Mouse (Mus musculus): ENCODE results near the gene Sec16b.

Sec16b gene

DNA sequence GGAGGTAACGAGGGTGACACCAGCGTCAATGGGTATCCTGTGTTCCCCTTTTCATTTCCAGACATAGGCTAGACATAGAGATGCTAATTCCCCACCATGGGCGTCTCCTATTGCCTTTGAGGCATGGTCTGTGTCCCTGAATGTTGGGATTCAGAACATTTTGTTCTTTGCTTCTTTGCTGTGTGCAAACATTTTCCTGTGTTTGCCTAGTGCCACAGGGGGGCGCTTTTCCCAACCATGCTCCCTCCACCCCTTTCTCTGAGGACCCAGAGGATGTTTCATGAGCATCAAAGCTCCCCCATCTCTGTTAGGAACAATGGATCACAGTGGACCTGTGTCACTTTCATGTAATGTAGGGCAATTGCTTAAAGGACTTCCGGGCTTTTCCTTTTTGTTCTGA lies 51.6 kb downstream of the Sec16b start:
- no peak for DNase-seq (ENCODE audit: low read depth, low spot score)

DNA sequence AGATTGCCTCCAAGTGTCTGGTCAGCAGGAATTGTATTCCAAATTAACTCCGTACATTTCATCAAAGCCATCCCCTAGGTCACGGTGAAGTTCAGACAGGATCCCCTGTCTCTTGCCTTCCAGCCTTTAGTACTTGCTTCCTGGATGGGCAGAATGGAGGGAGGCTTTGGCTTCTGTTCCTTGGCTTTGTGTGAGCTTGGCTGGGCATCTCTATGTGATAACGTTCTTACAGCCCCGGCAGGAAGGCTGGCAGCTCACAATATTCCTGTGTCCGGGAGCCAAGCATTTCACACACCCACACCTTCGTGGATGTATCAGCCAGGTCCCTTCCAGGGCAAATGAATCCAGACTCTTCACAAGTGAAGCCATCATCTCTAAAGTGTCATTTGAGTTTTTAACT lies 53.5 kb downstream of the Sec16b start:
- no peak for DNase-seq (ENCODE audit: low read depth, low spot score)

DNA sequence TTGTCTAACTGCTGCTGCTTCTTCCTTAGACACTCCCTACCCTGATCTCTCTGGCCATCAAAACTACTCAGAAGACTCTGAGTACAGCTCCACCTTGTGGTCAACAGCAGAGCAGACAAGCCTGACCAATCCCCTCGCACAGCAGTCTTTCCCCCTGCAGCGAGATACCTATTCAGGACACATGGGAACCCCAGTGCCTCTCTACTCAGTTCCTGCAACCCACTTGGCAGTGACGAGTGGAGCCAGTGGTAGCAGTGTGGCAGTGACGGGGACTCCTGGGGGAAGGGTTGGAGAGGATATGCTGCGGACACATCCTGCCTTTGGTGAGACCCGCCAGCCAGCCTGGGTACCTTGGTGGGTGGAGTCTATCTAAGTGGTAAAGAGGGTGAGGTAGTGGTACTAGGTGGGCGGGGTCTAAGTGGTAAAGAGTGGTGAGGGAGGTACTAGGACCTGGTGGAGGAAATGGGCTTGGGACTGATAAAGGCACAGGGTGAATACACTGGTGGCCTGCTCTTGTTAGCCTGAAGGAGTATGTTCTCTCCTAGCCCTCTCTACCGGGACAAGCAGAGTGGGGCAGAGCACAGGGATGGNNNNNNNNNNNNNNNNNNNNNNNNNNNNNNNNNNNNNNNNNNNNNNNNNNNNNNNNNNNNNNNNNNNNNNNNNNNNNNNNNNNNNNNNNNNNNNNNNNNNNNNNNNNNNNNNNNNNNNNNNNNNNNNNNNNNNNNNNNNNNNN lies 54.3 kb downstream of the Sec16b start:
- DNase-seq (ENCODE audit: low read depth, low spot score): no peak

DNA sequence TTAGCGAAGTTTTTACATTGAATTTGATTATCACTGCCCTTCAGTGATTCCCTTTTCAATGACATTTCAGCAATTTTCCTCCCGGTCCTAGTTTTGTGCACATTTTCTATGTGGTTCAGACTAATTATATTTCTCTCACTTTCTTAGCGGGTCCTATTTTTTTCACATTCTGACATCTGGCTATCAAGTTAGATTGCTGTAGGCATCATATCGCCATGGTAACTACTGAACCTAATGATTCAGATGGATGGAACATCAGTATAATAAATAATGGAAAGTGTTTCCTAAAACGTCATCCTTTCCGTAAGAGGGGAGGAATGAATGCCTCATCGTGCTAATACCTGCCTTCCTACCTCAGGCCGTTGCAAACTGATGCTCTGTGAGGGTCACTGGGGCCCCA lies 61.3 kb downstream of the Sec16b start:
- no peak for DNase-seq (ENCODE audit: low read depth, low spot score)

DNA sequence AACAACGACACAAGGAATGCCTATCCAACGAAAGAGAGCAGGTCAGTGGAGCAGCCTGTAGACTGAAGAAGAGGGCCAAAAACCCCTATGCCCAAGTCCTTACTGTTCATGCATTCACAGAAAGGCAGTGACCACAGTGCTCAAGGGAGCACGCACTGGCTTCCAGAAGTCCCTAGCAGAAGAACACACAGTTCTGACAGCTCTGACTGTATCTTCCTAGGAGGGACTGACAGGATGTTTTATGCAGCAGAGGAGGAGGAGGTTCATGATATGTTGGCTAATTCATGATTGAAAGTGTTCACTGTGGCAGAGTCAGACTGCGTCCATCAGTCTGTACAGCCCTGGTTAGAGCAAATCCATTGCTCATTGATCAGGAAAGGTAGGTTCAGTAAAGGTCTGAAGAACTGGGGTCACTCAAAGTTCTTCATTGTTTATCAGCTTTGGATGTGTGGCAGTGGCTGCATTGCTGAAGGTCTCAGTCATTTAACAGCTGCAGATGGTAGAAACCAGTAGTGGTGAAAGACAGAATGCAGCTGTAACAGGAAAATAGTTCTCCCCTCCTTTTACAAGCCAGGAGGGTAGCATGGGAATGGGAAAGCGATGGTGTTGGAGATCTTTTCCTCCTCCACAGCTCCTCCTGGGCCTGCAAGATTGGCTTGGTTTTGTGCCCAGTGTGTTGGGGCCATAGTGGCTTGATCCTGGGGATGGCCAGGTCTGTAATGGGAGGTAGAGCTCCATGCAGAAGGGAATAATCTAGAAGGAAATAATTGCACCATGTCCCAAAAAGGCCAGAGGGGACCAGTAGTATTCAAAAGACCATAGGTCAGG lies 62.9 kb downstream of the Sec16b start:
- DNase-seq (ENCODE audit: low read depth, low spot score): no peak

DNA sequence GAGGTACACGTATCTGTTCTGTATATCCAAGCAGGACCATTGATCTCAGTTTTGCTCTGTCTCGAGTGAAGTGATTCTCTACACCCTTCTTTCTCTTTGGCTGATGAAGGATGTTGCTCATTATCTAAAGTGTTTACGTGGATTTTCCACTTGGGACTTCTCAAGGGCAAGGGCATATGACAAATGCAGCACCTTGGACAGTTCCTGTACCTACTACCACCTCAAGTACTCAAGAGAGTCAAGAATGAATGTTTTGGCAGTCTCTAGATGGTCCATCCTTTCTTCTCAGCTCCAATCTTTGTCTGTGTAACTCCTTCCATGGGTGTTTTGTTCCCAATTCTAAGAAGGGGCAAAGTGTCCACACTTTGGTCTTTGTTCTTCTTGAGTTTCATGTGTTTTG lies 68.8 kb downstream of the Sec16b start:
- no peak for DNase-seq (ENCODE audit: low read depth, low spot score)

DNA sequence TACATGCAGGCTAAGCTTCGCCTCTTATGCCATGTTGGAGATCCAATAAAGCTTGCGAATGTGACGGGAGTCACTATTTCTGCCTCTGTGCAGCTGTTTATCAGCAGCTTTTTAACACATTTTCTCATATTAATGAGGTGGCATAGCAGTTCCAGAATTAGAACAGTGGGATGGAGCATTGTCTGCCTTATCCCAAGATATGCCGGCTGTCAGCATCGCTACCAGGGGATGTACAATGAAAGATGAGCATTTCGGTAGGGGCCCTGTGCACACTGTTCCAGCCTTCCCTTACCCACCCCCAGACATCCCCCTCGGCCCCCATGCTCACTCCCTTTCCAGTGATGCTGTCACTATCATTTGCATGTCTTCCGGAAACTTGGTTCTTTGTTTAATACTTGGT lies 71.8 kb downstream of the Sec16b start:
- no peak for DNase-seq (ENCODE audit: low read depth, low spot score)

DNA sequence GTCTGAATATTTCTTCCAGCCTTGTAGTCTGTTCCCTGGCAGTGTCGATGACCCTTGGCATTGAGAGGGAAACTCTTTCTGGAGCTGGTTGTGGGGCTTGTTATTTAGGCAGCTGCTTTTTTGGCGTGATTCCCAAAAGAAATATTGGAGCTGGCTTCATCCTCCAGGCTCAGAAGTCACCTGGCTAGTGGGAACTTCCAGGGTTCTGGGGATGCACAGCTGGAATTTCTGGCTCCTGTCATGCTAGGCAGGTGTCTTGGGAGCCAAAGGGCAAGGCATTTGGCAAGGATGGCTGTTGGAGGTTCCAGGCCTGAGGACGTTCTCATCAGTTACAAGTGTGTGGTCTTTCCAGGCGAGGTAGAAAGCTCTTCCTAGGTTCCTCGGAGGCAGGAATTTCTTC lies 80.0 kb downstream of the Sec16b start:
- no peak for DNase-seq (ENCODE audit: low read depth, low spot score)

DNA sequence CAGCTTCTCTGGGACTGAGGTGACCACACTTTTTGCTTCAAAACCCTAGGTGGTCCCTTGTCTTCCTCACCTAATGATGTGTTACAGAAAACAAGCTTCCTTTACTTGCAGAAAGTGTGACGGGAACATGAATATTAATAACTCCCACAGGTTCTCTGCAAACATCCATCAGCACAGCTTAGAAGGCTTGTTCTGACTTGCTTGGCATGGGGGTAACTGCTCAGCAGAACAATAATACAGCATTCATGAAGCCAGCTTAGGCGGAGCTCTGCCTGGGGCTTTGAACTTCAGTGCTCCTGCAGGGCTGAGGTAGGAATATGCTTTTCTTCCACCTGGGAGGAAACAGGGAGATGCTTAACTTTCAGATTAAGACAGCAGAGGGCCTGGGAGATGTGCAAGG lies 85.5 kb downstream of the Sec16b start:
- DNase-seq (ENCODE audit: low read depth, low spot score): no peak

DNA sequence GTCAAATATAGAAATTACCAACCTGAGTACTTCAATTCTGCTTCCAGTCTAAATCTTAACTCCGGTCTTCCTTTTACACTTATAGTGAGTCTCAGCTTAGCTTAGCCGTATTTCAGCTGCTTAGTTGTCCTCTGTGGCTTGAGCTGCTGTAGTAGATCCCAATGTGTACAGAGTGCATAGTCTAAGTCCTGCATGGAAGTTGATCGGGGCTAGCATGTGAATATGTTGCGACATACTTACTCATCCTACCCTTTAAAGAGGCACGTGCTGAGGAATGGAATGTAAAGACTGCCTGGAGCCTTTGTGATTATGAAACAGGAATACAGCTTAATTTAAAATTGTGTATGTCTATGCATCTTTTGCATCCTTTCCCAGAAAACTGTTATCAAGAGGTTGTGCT lies 88.0 kb downstream of the Sec16b start:
- DNase-seq (ENCODE audit: low read depth, low spot score): no peak

DNA sequence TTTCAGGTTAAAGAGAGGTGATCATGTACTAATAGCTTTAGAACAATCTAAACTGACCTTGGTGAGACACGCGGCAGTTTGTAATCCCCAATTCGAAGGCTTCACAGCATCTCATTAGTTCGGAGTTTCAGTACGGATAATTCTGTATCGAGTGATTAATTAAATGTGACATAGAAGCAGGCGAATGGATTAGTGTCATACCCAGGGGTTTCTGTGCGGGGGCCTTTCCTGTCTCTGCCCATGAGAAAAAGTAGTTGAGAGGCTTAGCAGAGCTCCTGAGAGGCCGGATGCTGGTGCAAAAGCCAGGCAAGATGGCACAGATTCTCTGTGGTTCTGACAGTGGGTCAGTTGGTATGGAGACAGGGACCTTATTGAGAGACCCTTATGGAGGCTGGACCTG lies 88.6 kb downstream of the Sec16b start:
- no peak for DNase-seq (ENCODE audit: low read depth, low spot score)

DNA sequence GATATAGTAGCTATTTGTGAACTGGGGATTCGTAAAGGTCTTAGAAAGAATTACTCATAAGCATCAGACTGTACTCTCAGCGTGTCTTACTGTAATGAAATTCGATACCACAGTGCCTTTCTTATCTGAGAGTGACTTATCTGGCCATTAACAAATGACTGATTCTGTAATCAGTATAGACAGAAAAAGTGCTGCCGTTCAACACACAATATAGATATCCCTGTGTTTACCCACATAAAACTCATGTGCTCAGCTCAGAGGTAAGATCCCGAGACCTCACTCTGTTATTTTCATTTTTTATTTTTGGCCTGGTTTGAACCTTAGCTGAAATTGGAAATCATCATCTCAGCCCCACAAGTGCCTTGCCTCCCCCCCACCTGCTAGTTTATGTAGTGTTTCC lies 98.0 kb downstream of the Sec16b start:
- no peak for DNase-seq (ENCODE audit: low read depth, low spot score)

Measured in brain, embryonic 18.5 days (tissue).